Mouse (Mus musculus) heart, postnatal 4 days (tissue): Measurements from ENCODE around the gene Atxn1. TPM values are rescaled to one million over a fixed set of nuclear protein-coding genes. Genes with fewer than 3 reads are reported as not detected.

Source experiments
- DNase-seq: peaks from one replicate; pipeline ENCODE4 v3.0.0; 2021
- total RNA-seq, 2 experiments: library from RNA; stranded (reverse); gene quantifications; 2 replicates each; pipeline ENCODE4 v1.2.3; 2021

Gene Atxn1
- total RNA-seq, 2 experiments from 2014 or later, result 44.4 to 45.6 TPM

- DNase-seq, result no peak
These were observed 450.7 kb downstream of the Atxn1 start for GRCm38 (mm10) chr13:45514115-45514514.

GRCm38 (mm10) chr13:45513009-45513984, 451.5 kb downstream of the Atxn1 start:
- no peak for DNase-seq

- DNase-seq, result no peak
These were observed 452.3 kb downstream of the Atxn1 start for GRCm38 (mm10) chr13:45512531-45512930.

GRCm38 (mm10) chr13:45511706-45512435, 452.9 kb downstream of the Atxn1 start:
- no peak for DNase-seq

GRCm38 (mm10) chr13:45509366-45509765, 455.4 kb downstream of the Atxn1 start:
- no peak for DNase-seq

- peak; percentile 75 for DNase-seq
These were observed 456.3 kb downstream of the Atxn1 start for GRCm38 (mm10) chr13:45508495-45508894.

GRCm38 (mm10) chr13:45507274-45508229, 457.3 kb downstream of the Atxn1 start, which contains the start of gene Gmpr:
Gmpr (plus strand) TSS chr13:45507444.
- peak; percentile 87 for DNase-seq

- no peak for DNase-seq
These were observed 459.3 kb downstream of the Atxn1 start for GRCm38 (mm10) chr13:45505546-45505945.

- DNase-seq, result no peak
These were observed 462.0 kb downstream of the Atxn1 start for GRCm38 (mm10) chr13:45502791-45503190.

GRCm38 (mm10) chr13:45499906-45500305, 464.9 kb downstream of the Atxn1 start:
- DNase-seq, result no peak
